Mouse (Mus musculus): Measurements from ENCODE around the gene Uqcrh. TPM values are rescaled to one million over a fixed set of nuclear protein-coding genes. Genes with fewer than 3 reads are reported as not detected.
A peak's percentile ranks its signal among the peaks of the same experiment; 100 is the strongest.

Uqcrh gene
- polyA plus RNA-seq, 1 experiment: 5,170 TPM

- no peak overlapping the region for H3K4me3 ChIP-seq (ENCODE audit: insufficient read depth, low read depth, low read length)
- H3K4me1 ChIP-seq (ENCODE audit: control insufficient read depth, insufficient read depth, insufficient read length, low read length): no peaks in the 10 kb centered on the region
- no peak overlapping the region for H3K27ac ChIP-seq (replicated peaks; ENCODE audit: low read depth, low read length)
Observed at GRCm38 (mm10) chr4:116040466-116040865, 34.4 kb downstream of the Uqcrh start.

GRCm38 (mm10) chr4:116033374-116033773 lies 41.5 kb downstream of the Uqcrh start:
- H3K4me3 ChIP-seq (ENCODE audit: insufficient read depth, low read depth, low read length): no peak overlapping the region
- no peaks in the 10 kb centered on the region for H3K4me1 ChIP-seq (ENCODE audit: control insufficient read depth, insufficient read depth, insufficient read length, low read length)
- no peak overlapping the region for H3K27ac ChIP-seq (replicated peaks; ENCODE audit: low read depth, low read length)

- no peak overlapping the region for H3K4me3 ChIP-seq (ENCODE audit: insufficient read depth, low read depth, low read length)
- no peaks in the 10 kb centered on the region for H3K4me1 ChIP-seq (ENCODE audit: control insufficient read depth, insufficient read depth, insufficient read length, low read length)
- no peak overlapping the region for H3K27ac ChIP-seq (replicated peaks; ENCODE audit: low read depth, low read length)
Observed at GRCm38 (mm10) chr4:116032906-116033305, 42.0 kb downstream of the Uqcrh start.

GRCm38 (mm10) chr4:116017902-116018746 lies 56.7 kb downstream of the Uqcrh start, which contains the start of gene Faah:
Gene Faah, minus strand, starts transcription at chr4:116017926.
- peak within 1 kb of the TSS; percentile 58 for H3K4me3 ChIP-seq (ENCODE audit: insufficient read depth, low read depth, low read length)
- H3K27ac ChIP-seq (replicated peaks; ENCODE audit: low read depth, low read length): no peak within 1 kb of the TSS
- H3K4me1 ChIP-seq (ENCODE audit: control insufficient read depth, insufficient read depth, insufficient read length, low read length): no peaks in the 10 kb centered on the region

GRCm38 (mm10) chr4:116017300-116017901 lies 57.5 kb downstream of the Uqcrh start:
- H3K4me1 ChIP-seq (ENCODE audit: control insufficient read depth, insufficient read depth, insufficient read length, low read length): no peaks in the 10 kb centered on the region
- peak overlapping the region; percentile 58 for H3K4me3 ChIP-seq (ENCODE audit: insufficient read depth, low read depth, low read length)
- H3K27ac ChIP-seq (replicated peaks; ENCODE audit: low read depth, low read length): no peak overlapping the region

Other genes with a start within 250 kb of the Uqcrh start
- 3.8 and 5.9 TPM in 2 replicates for gene Mob3c, start 247.0 kb downstream of the Uqcrh start, polyA plus RNA-seq (2012; ENCODE audit: insufficient read depth, insufficient read length, missing spikeins)
- 13.8 and 14.1 TPM in 2 replicates for gene Mknk1, start 235.9 kb downstream of the Uqcrh start, polyA plus RNA-seq (2012; ENCODE audit: insufficient read depth, insufficient read length, missing spikeins)
- not detected in 2 replicates for gene Kncn, start 190.7 kb downstream of the Uqcrh start, polyA plus RNA-seq (2012; ENCODE audit: insufficient read depth, insufficient read length, missing spikeins)
- gene 6430628N08Rik, start 184.4 kb downstream of the Uqcrh start, polyA plus RNA-seq (2012; ENCODE audit: insufficient read depth, insufficient read length, missing spikeins): not detected in 2 replicates
- not detected in 2 replicates for gene Dmbx1, start 135.1 kb downstream of the Uqcrh start, polyA plus RNA-seq (2012; ENCODE audit: insufficient read depth, insufficient read length, missing spikeins)
- not detected in 2 replicates for gene Faah, start 57.1 kb downstream of the Uqcrh start, polyA plus RNA-seq (2012; ENCODE audit: insufficient read depth, insufficient read length, missing spikeins)
- 22.6 and 35.3 TPM in 2 replicates for gene Nsun4, start 21.2 kb downstream of the Uqcrh start, polyA plus RNA-seq (2012; ENCODE audit: insufficient read depth, insufficient read length, missing spikeins)
- gene Lrrc41, start 198 bp upstream of the Uqcrh start, polyA plus RNA-seq (2012; ENCODE audit: insufficient read depth, insufficient read length, missing spikeins): 23.3 and 24.1 TPM in 2 replicates
- 0.36 TPM in 1 of 2 replicates, not detected in the other for gene Rad54l, start 48.6 kb upstream of the Uqcrh start, polyA plus RNA-seq (2012; ENCODE audit: insufficient read depth, insufficient read length, missing spikeins)
- gene Pomgnt1, start 48.8 kb upstream of the Uqcrh start, polyA plus RNA-seq (2012; ENCODE audit: insufficient read depth, insufficient read length, missing spikeins): 37.6 and 49.5 TPM in 2 replicates
- 17.5 and 22.9 TPM in 2 replicates for gene Lurap1, start 76.3 kb upstream of the Uqcrh start, polyA plus RNA-seq (2012; ENCODE audit: insufficient read depth, insufficient read length, missing spikeins)
- not detected in 2 replicates for gene Tspan1, start 92.5 kb upstream of the Uqcrh start, polyA plus RNA-seq (2012; ENCODE audit: insufficient read depth, insufficient read length, missing spikeins)
- not detected in 2 replicates for gene 1700042G07Rik, start 98.3 kb upstream of the Uqcrh start, polyA plus RNA-seq (2012; ENCODE audit: insufficient read depth, insufficient read length, missing spikeins)
- not detected in 2 replicates for gene Gm49337, start 98.3 kb upstream of the Uqcrh start, polyA plus RNA-seq (2012; ENCODE audit: insufficient read depth, insufficient read length, missing spikeins)
- 3.0 and 4.6 TPM in 2 replicates for gene Pik3r3, start 146.5 kb upstream of the Uqcrh start, polyA plus RNA-seq (2012; ENCODE audit: insufficient read depth, insufficient read length, missing spikeins)

Measured in brown adipose tissue, adult 24 weeks (tissue).